Mouse (Mus musculus) MEL (cell line): ENCODE data around the gene Grwd1.

ENCODE experiments used
- BHLHE40 ChIP-seq: IDR thresholded peaks from 2 replicates; pipeline ENCODE4 v1.6.1; 2012; ENCODE audit warnings: low read depth, mild to moderate bottlenecking, inconsistent platforms, low read length, improper control_type of control experiment, borderline replicate concordance
- CTCF ChIP-seq, 3 experiments: IDR thresholded peaks in 2 of 3; conservative IDR thresholded peaks in 1 of 3; 2 replicates each; pipeline ENCODE4 v1.5.1; 2011 to 2012; ENCODE audit warnings: low read length in 3 of 3, low read depth in 2 of 3, mild to moderate bottlenecking in 2 of 3, improper control_type of control experiment in 1 of 3, inconsistent platforms in 1 of 3, mixed read lengths in 1 of 3, moderate library complexity in 1 of 3; ENCODE audit not compliant: control insufficient read depth in 1 of 3, insufficient read depth in 1 of 3, poor library complexity in 1 of 3, severe bottlenecking in 1 of 3
- E2F4 ChIP-seq: IDR thresholded peaks from 2 replicates; pipeline ENCODE4 v1.6.1; 2011; ENCODE audit warnings: low read depth, low read length, improper control_type of control experiment, borderline replicate concordance
- EP300 ChIP-seq, 2 experiments: IDR thresholded peaks; 2 replicates each; pipeline ENCODE4 v1.6.1; 2011; ENCODE audit warnings: improper control_type of control experiment in 2 of 2, low read length in 2 of 2, low read depth in 1 of 2, mild to moderate bottlenecking in 1 of 2
- GABPA ChIP-seq: IDR thresholded peaks from 2 replicates; pipeline ENCODE4 v1.6.1; 2012; ENCODE audit warnings: low read depth, mild to moderate bottlenecking, inconsistent platforms, low read length, improper control_type of control experiment, moderate library complexity
- JUND ChIP-seq: IDR thresholded peaks from 2 replicates; pipeline ENCODE4 v1.6.1; 2011; ENCODE audit warnings: low read depth, mild to moderate bottlenecking, improper control_type of control experiment, low read length
- KAT2A ChIP-seq: conservative IDR thresholded peaks from 2 replicates; pipeline ENCODE4 v1.6.1; 2012; ENCODE audit warnings: low read depth, low read length, improper control_type of control experiment, inconsistent platforms
- MAFK ChIP-seq: IDR thresholded peaks from 2 replicates; pipeline ENCODE4 v1.6.1; 2011; ENCODE audit warnings: low read depth, mild to moderate bottlenecking, low read length, improper control_type of control experiment, borderline replicate concordance
- POLR2A ChIP-seq, 2 experiments: IDR thresholded peaks; 2 replicates each; pipeline ENCODE4 v1.6.1; 2011 to 2012; ENCODE audit warnings: low read length in 2 of 2, mild to moderate bottlenecking in 2 of 2, control low read depth in 1 of 2, improper control_type of control experiment in 1 of 2, low read depth in 1 of 2, moderate library complexity in 1 of 2; ENCODE audit not compliant: control insufficient read depth in 1 of 2, insufficient read depth in 1 of 2, poor library complexity in 1 of 2
- RAD21 ChIP-seq: IDR thresholded peaks from 2 replicates; pipeline ENCODE4 v1.6.1; 2011; ENCODE audit warnings: mild to moderate bottlenecking, low read depth, low read length, improper control_type of control experiment
- TAL1 ChIP-seq: IDR thresholded peaks from 2 replicates; pipeline ENCODE4 v1.6.1; 2012; ENCODE audit warnings: mild to moderate bottlenecking, inconsistent platforms, low read length, moderate library complexity, mixed read lengths
- TCF12 ChIP-seq: IDR thresholded peaks from 2 replicates; pipeline ENCODE4 v1.6.1; 2014; ENCODE audit warnings: low read depth, mild to moderate bottlenecking, inconsistent platforms, low read length, improper control_type of control experiment, moderate library complexity
- ZNF384 ChIP-seq: IDR thresholded peaks from 2 replicates; pipeline ENCODE4 v1.6.1; 2012; ENCODE audit warnings: low read depth, mild to moderate bottlenecking, inconsistent platforms, low read length, improper control_type of control experiment

DNA sequence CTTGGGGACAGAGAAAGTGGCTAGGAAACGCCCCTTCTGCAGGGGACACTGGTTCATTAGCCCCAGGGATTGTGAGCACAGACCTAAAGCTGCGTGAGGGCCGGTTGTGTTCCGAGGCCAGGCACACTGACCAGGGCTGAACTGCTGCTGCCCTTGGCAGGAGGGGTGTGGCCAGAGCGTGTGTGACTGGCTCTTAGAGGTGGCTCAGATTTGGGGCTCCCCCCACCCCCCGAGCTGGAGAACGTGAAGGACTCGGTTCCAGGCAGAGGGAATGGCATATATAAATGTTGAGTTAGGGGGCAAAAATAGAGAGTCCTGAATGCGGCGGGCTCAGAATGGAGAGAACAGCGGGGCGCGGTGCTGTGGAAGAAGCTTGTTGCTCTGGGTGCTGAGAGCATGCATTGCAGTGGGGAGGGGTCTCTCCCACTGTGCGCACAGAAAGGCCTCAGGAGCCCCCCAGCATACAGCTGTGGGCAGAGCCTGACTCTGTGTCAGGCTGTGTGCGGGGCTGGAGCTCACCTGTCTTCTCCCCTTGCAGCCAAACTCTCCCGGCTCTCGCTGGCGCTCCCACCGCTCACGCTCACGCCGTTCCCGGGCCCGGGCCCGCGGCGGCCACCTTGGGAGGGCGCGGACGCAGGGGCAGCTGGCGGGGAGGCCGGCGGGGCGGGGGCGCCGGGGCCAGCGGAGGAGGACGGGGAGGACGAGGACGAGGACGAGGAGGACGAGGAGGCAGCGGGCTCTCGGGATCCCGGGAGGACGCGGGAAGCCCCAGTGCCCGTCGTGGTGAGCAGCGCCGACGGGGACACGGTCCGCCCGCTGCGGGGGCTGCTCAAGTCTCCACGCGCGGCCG is 32.9 kb downstream of the Grwd1 start:
- TF ChIP-seq MAFK: no peak
- no peak for TF ChIP-seq POLR2A (IDR thresholded peaks at IDR 0.05; ENCODE audit: control insufficient read depth in 1 of 2, insufficient read depth in 1 of 2, low read depth in 1 of 2, low read length in 2 of 2, poor library complexity in 1 of 2)
- no peak for TF ChIP-seq EP300 (IDR thresholded peaks at IDR 0.05; ENCODE audit: low read depth in 1 of 2, low read length in 2 of 2)
- no peak for TF ChIP-seq GABPA
- no peak for TF ChIP-seq BHLHE40
- no peak for TF ChIP-seq KAT2A
- TF ChIP-seq CTCF (IDR thresholded peaks at IDR 0.05 in 2 of 3, conservative IDR thresholded peaks at IDR 0.05 in 1 of 3; ENCODE audit: control insufficient read depth in 1 of 3, insufficient read depth in 1 of 3, low read depth in 2 of 3, low read length in 3 of 3, poor library complexity in 1 of 3, severe bottlenecking in 1 of 3): no peak
- TF ChIP-seq JUND: no peak
- TF ChIP-seq E2F4: no peak
- no peak for TF ChIP-seq RAD21
- no peak for TF ChIP-seq TAL1
- TF ChIP-seq ZNF384: no peak
- no peak for TF ChIP-seq TCF12
